ENCODE assay signal across 8 mouse cellular contexts in the genomic region with DNA sequence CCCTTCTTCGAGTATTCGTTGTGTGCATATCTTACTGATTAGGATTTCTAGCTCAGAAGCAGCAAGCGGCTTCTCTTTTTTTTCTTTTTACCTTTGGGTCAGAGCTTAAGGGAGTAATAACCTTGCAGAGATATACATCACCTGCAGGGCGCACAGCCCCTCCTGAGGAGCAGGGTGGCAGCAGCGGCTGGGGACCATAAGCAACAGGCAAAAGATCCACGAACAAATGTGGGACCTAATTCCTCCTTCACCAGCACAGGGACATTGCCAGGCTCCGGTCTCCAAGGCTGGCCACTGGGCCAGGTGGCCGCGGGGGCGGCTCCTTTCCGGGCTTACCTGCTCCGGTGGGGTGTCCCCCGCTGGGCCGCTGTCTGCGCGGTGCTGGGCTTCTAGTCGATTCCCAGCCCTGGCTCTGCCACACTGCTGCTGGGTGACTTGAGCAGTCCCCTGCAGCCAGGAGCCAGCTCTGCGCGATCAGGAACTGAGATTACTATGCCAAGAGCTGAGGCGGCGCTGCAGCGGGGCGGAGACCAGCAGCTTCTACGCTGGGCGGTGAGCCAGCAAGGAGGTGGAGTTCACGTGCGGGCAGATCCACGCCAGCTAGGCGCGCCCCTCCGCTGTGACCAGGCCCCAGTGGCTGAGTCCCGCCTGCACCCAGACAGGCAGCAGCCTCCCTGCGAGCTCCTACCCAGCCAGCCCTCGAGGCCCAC. TPM values are rescaled to one million over a fixed set of nuclear protein-coding genes. Genes with fewer than 3 reads are reported as not detected.
DNase-seq lines count a peak whose midpoint lies in the region; ATAC-seq and TF ChIP-seq lines count a peak whose summit lies in the region.

A gene (minus strand): TSS at position 471 of the 710 bp plus-strand sequence.

- peak within 1 kb of the TSS; percentile 65 for H3K9ac ChIP-seq in hindbrain, postnatal 0 days (replicated peaks; ENCODE audit: low read length)

- DNase-seq in adipocyte (ENCODE audit: low spot score), result peak; percentile 92
- peak; percentile 76 for DNase-seq in embryo, embryonic 10 days (ENCODE audit: low spot score)
- DNase-seq in gastrocnemius, adult 8-10 months (ENCODE audit: low spot score in 2 of 2), result peak; percentile 59 to 75
- DNase-seq in hindbrain, postnatal 0 days (ENCODE audit: low spot score), result peak; percentile 94
- DNase-seq in left cerebral cortex, adult 2 months (ENCODE audit: extremely low spot score in 1 of 2, low spot score in 2 of 2), result peak; percentile 78 to 81
- peak; percentile 90 to 95 for DNase-seq in lung, postnatal 4 days
- peak; percentile 91 for DNase-seq in retina, postnatal 1 day
- DNase-seq in thymus, postnatal 4 days, result peak; percentile 76

- H3K9me3 ChIP-seq in hindbrain, postnatal 0 days (ENCODE audit: low read length), result no peaks in the 10 kb centered on the region

- WGBS in hindbrain, postnatal 0 days, result 6% methylated on average over 34 of the region's 34 CpGs

- intact Hi-C loops in left cerebral cortex, adult 2 months (cut with DNase I), result no loop called here

- peak within 1 kb of the TSS; percentile 88 for H3K27ac ChIP-seq in hindbrain, postnatal 0 days
- H3K27ac ChIP-seq in left cerebral cortex, adult 2 months, result peak within 1 kb of the TSS; percentile 62

- ATAC-seq in hindbrain, postnatal 0 days, result peak; percentile 93

- peak within 1 kb of the TSS; percentile 49 for H3K4me3 ChIP-seq in hindbrain, postnatal 0 days (ENCODE audit: low read length)
- peak within 1 kb of the TSS; percentile 69 for H3K4me3 ChIP-seq in left cerebral cortex, adult 2 months

- peak; percentile 51 for TF ChIP-seq CTCF in hindbrain, postnatal 0 days (IDR thresholded peaks at IDR 0.05; ENCODE audit: low read depth)
- TF ChIP-seq CTCF in left cerebral cortex, adult 2 months (IDR thresholded peaks at IDR 0.05), result no peak

- H3K27me3 ChIP-seq in hindbrain, postnatal 0 days (ENCODE audit: insufficient read depth, low read length), result no peaks in the 10 kb centered on the region

- H3K36me3 ChIP-seq in hindbrain, postnatal 0 days (ENCODE audit: insufficient read depth, low read length), result no peaks in the 10 kb centered on the region

- H3K4me2 ChIP-seq in hindbrain, postnatal 0 days (ENCODE audit: low read depth, low read length), result peak within 1 kb of the TSS; percentile 67

- H3K4me1 ChIP-seq in hindbrain, postnatal 0 days (ENCODE audit: insufficient read depth, low read length), result peaks cover 4% of the 10 kb centered on the region

RNA-seq across cellular contexts. Expression of the gene that starts here (rescaled TPM):
- under 1 TPM; 0.10 to 0.38 (median 0.25) TPM for total RNA-seq in gastrocnemius, adult 8-10 months (2022)
- total RNA-seq in hindbrain, postnatal 0 days (2014; rRNA removed), result 24.7 and 26.8 TPM in 2 replicates
- 12.8 and 13.7 TPM in 2 replicates for polyA plus RNA-seq in hindbrain, postnatal 0 days (2015; fragmentation: Nextera tagmentation; extraction: Ambion mirVana)
- total RNA-seq in left cerebral cortex, adult 2 months (2021), result 10 to 100 TPM in 1 of 2 experiments, 1 to 10 TPM in 1; 8.0 to 10.9 TPM

Comparison
In these comparisons a context has a peak if more than half of its experiments do, and no peak if none do; other contexts are left out.
1. Peak in every context shown above with its lines: DNase-seq, ATAC-seq, H3K4me3 ChIP-seq and H3K27ac ChIP-seq.
2. RNA of the gene that starts here (total RNA-seq): 24.7 to 26.8 TPM in hindbrain, postnatal 0 days and 8.0 to 10.9 TPM in left cerebral cortex, adult 2 months; 0.10 to 0.38 TPM in gastrocnemius, adult 8-10 months; every median in the first group is over 4 times any median in the second.
3. Peak in DNase-seq in gastrocnemius, adult 8-10 months; RNA of the gene not detected or under 1 TPM.